Mouse (Mus musculus) lung, postnatal 0 days (tissue): Measurements from ENCODE around the gene Srebf1.

ENCODE experiments used
- CTCF ChIP-seq: IDR thresholded peaks from 2 replicates; pipeline ENCODE4 v1.5.1; 2016; ENCODE audit warnings: antibody characterized with exemption, mild to moderate bottlenecking
- EP300 ChIP-seq: IDR thresholded peaks from 2 replicates; pipeline ENCODE4 v1.6.1; 2016; ENCODE audit warnings: antibody characterized with exemption, mild to moderate bottlenecking, control low read depth

DNA sequence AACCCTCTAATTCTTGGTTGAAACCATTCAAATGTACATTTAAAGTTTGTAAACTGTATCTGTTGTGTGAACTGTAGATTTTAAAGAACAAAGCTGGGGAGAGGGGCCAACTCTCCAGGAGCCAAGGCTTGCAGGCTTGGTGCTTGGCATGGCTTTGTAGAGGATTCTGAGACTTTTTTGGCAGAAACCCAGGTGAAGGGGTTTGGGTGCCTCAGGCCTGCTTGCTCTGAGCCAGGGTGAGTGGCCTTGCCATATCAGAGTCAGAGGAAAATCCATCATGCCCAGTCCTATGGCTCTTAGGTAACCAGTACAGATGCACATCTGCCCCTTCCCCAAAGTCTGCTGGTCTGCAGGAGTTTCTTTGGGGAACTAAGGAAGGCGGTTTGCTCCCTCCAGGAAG is 3.5 kb upstream of the Srebf1 start:
- TF ChIP-seq CTCF (no peak), EP300 (no peak)
